Mouse (Mus musculus) limb, embryonic 10.5 days (tissue): Measurements from ENCODE around the gene Rpia. TPM values are rescaled to one million over a fixed set of nuclear protein-coding genes. Genes with fewer than 3 reads are reported as not detected.
"Not testable (repeated sequence)": the region's sequence is repeated elsewhere in the genome, so short reads cannot be mapped to it uniquely, and the experiment has no call there.

Experiments used
- DNase-seq: peaks from one replicate; pipeline ENCODE4 v3.0.0-alpha.2; 2017; ENCODE audit warnings: low spot score
- H3K27ac ChIP-seq: fragments of 300-500 bp; sonication (generic); 2 replicates; pipeline ENCODE4 v1.5.1; 2016; ENCODE audit warnings: mild to moderate bottlenecking
- H3K27me3 ChIP-seq: fragments of 300-500 bp; sonication (generic); 2 replicates; pipeline ENCODE4 v1.6.1; 2016; ENCODE audit warnings: low read depth, mild to moderate bottlenecking; ENCODE audit not compliant: poor library complexity, severe bottlenecking
- H3K36me3 ChIP-seq: fragments of 300-500 bp; sonication (generic); 2 replicates; pipeline ENCODE4 v1.6.1; 2016; ENCODE audit warnings: mild to moderate bottlenecking, moderate library complexity
- H3K4me1 ChIP-seq: fragments of 300-500 bp; sonication (generic); 2 replicates; pipeline ENCODE4 v1.6.1; 2016
- H3K4me3 ChIP-seq: fragments of 300-500 bp; sonication (generic); 2 replicates; pipeline ENCODE4 v1.5.1; 2016; ENCODE audit warnings: mild to moderate bottlenecking, moderate library complexity
- H3K9me3 ChIP-seq: fragments of 300-500 bp; sonication (generic); replicated peaks from 2 replicates; pipeline ENCODE4 v1.6.1; 2016; ENCODE audit warnings: mild to moderate bottlenecking
- WGBS: fragments of 180-500 bp; shearing (Covaris S2); methylation state at CpG from one replicate; pipeline ENCODE4 v1.1.7; 2016; 5-methylcytosine and 5-hydroxymethylcytosine counted together
- polyA plus RNA-seq: library from polyadenylated mRNA; unstranded; fragments of >200 nt; fragmentation: Nextera tagmentation; extraction: Ambion mirVana; gene quantifications from 2 replicates; pipeline ENCODE4 v1.2.1, GENCODE M21; 2016

The Rpia gene
- polyA plus RNA-seq = 2.2 and 2.3 TPM in 2 replicates

DNA sequence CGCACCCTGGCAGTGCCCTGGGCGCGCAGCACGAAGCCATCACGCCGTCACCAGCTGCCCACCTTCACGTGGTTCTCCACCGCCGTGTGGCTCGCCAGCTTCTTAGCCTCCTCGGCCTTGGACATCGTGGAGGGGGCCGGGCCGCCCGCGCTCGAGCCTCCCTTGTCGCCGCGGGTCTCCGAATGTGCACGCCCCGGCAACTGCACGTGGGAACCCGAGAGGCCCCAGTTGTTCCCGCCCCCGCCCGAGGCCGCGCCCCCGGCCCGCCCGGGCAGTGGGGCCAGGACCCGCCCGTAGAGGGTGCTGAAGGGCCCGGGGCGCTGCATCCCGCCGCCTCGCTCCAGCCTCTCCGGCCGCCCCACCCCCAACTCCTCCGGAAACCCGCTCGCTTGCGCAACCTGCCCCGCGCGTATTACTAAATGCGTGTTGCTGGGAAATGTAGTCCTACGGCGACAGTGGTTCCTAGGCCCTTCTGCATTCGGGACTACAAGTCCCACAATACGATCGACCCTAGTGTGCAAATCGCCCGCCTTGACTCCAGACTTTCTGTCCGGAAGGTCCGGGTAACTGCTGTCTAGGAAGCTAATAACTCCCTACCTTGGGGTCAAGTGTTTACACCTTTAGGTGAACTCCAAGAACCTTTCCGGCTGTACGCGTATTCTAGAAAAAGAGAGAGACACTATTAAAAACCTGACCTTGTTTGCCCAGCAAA is at the start of gene Rpia:
TSS of gene Rpia (minus strand) at position 409 of the 712 bp plus-strand sequence.
- H3K4me3 ChIP-seq = peak within 1 kb of the TSS; percentile 78
- H3K4me1 ChIP-seq = peaks cover 25% of the 10 kb centered on the region
- DNase-seq = peak; percentile 96
- peak within 1 kb of the TSS; percentile 88 for H3K27ac ChIP-seq
- H3K9me3 ChIP-seq = no peaks in the 10 kb centered on the region
- under 1% methylated on average over 61 of the region's 62 CpGs for WGBS
- 0 out of 2 replicates have a peak, but pooled peaks cover 7% of the 10 kb centered on the region for H3K36me3 ChIP-seq
- H3K27me3 ChIP-seq = no peaks in the 10 kb centered on the region

- DNase-seq = no peak
- WGBS = 76% methylated on average over 5 of the region's 5 CpGs
Observed at GRCm38 (mm10) chr6:70840281-70840680, 48.2 kb upstream of the Rpia start.

DNA sequence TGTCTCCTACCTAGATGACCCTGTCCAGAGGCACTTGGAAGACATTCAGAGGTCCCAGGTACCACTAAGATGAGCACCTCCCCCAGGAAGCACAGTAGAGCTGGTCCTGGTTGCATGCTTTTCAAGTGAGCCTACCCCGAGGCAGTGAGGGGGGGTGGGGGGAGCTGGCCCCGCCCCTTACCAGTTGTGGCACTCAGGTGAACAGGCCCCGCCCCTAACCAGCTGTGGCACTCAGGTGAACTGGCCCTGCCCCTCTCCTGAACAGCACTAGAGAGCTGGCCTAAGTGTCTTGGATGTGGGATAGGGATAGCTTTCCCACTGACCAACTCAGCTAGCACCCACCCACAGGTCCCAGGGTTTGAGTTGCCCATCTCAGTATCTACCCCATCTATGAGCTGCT is 46.5 kb upstream of the Rpia start:
- H3K27me3 ChIP-seq = no peaks in the 10 kb centered on the region
- WGBS = 47% methylated on average over 3 of the region's 3 CpGs
- H3K4me1 ChIP-seq = peaks cover 5% of the 10 kb centered on the region
- DNase-seq = no peak
- no peak overlapping the region for H3K27ac ChIP-seq
- no peaks in the 10 kb centered on the region for H3K9me3 ChIP-seq
- H3K36me3 ChIP-seq = no peaks in the 10 kb centered on the region
- no peak overlapping the region for H3K4me3 ChIP-seq

More at GRCm38 (mm10) chr6:70840281-70840680, 48.2 kb upstream of the Rpia start:
- Histone ChIP-seq H3K27ac (no peak overlapping the region), H3K4me1 (peaks cover 12% of the 10 kb centered on the region), H3K9me3 (no peaks in the 10 kb centered on the region), H3K36me3 (no peaks in the 10 kb centered on the region), H3K4me3 (no peak overlapping the region), H3K27me3 (no peaks in the 10 kb centered on the region)

DNA sequence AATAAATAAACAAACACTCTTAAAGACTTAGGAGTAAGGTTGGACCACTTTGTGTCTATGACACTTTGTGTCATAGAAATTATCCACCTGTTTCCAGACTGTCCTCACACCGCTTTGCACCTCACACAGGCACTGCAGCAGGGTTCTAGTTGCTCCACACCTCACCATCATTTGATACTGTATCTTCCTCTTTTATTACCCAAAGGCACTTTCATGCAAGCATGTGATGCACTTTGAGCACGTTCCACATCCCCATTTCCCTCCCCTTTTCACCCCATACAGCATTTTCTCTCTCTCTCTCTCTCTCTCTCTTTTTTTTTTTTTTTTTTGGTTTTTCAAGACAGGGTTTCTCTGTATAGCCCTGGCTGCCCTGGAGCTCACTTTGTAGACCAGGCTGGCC is 45.3 kb upstream of the Rpia start:
- no peaks in the 10 kb centered on the region for H3K4me1 ChIP-seq
- no peaks in the 10 kb centered on the region for H3K9me3 ChIP-seq
- H3K4me3 ChIP-seq = no peak overlapping the region
- DNase-seq = no peak
- no peak overlapping the region for H3K27ac ChIP-seq
- 90% methylated on average over 2 of the region's 2 CpGs for WGBS
- H3K27me3 ChIP-seq = no peaks in the 10 kb centered on the region
- H3K36me3 ChIP-seq = no peaks in the 10 kb centered on the region

DNA sequence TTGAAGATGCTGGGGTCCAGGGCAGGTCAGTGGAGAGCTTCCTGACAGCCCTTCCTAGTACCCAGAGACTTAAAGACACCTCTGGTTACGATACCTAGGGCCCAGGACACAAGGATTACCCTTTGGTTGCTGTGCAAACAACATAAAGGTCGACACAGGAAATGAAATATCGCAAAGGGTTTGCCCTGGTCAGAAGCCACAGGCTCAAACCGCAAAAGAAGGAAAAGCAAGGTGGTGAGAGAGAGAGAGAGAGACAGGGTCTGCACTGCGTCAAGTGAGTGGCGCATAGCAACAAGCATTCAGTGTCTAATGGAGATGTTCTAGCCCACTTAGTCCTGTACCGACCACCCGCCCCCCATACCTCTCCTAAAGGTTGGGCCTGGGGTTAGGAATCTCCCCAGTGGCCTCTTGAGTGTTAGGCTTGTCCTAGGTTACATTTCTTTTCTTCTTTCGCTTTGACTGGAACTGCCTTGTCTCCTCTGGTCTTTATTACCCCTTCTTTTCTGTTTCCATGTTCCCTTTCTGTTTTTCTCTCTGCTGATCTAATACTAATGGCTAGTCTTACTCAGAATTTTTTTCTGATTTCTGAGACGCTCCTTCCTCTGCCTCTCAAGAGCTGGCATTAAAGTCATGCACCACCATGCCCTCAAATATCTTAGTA is 39.3 kb upstream of the Rpia start:
- Histone ChIP-seq H3K36me3 (no peaks in the 10 kb centered on the region), H3K4me3 (no peak overlapping the region), H3K27ac (no peak overlapping the region), H3K4me1 (peaks cover 3% of the 10 kb centered on the region; the same call in 1 of the 2 replicates), H3K27me3 (no peaks in the 10 kb centered on the region), H3K9me3 (no peaks in the 10 kb centered on the region)
- no peak for DNase-seq
- WGBS = 79% methylated on average over 10 of the region's 10 CpGs

GRCm38 (mm10) chr6:70830552-70830951 is 38.5 kb upstream of the Rpia start:
- Histone ChIP-seq H3K4me1 (peaks cover 3% of the 10 kb centered on the region; the same call in 1 of the 2 replicates), H3K27ac (no peak overlapping the region), H3K9me3 (no peaks in the 10 kb centered on the region), H3K36me3 (no peaks in the 10 kb centered on the region), H3K27me3 (no peaks in the 10 kb centered on the region), H3K4me3 (no peak overlapping the region)
- 86% methylated on average over 3 of the region's 3 CpGs for WGBS
- no peak for DNase-seq

- no peak for DNase-seq
- no peak overlapping the region for H3K4me3 ChIP-seq
- 52% methylated on average over 2 of the region's 2 CpGs for WGBS
Observed at GRCm38 (mm10) chr6:70829451-70829850, 37.4 kb upstream of the Rpia start.

GRCm38 (mm10) chr6:70824987-70825337 is 32.9 kb upstream of the Rpia start:
- Histone ChIP-seq H3K27me3 (no peaks in the 10 kb centered on the region), H3K4me1 (peaks cover 12% of the 10 kb centered on the region), H3K4me3 (peak overlapping the region; percentile 54), H3K9me3 (no peaks in the 10 kb centered on the region), H3K27ac (no peak overlapping the region), H3K36me3 (no peaks in the 10 kb centered on the region)
- no peak for DNase-seq
- WGBS = 53% methylated on average over 4 of the region's 4 CpGs

More at GRCm38 (mm10) chr6:70829451-70829850, 37.4 kb upstream of the Rpia start:
- no peaks in the 10 kb centered on the region for H3K9me3 ChIP-seq
- no peaks in the 10 kb centered on the region for H3K36me3 ChIP-seq
- H3K27me3 ChIP-seq = no peaks in the 10 kb centered on the region
- no peak overlapping the region for H3K27ac ChIP-seq
- peaks cover 8% of the 10 kb centered on the region for H3K4me1 ChIP-seq

- H3K4me1 ChIP-seq = peaks cover 12% of the 10 kb centered on the region
- 11% methylated on average over 23 of the region's 23 CpGs for WGBS
- no peaks in the 10 kb centered on the region for H3K9me3 ChIP-seq
- H3K27ac ChIP-seq = peak overlapping the region; percentile 38; the same call in 1 of the 2 replicates
- peak overlapping the region; percentile 54 for H3K4me3 ChIP-seq
- peak; percentile 61 for DNase-seq
- H3K36me3 ChIP-seq = no peaks in the 10 kb centered on the region
- no peaks in the 10 kb centered on the region for H3K27me3 ChIP-seq
Observed at GRCm38 (mm10) chr6:70824085-70824986, 32.3 kb upstream of the Rpia start.

- not testable (repeated sequence) for H3K9me3 ChIP-seq, H3K27ac ChIP-seq, H3K36me3 ChIP-seq, H3K27me3 ChIP-seq, DNase-seq, H3K4me3 ChIP-seq
- WGBS = 79% methylated on average over 4 of the region's 4 CpGs
- peaks cover 12% of the 10 kb centered on the region for H3K4me1 ChIP-seq
Observed at GRCm38 (mm10) chr6:70823277-70823676, 31.2 kb upstream of the Rpia start.

- WGBS = 68% methylated on average over 5 of the region's 5 CpGs
- Histone ChIP-seq H3K27me3 (no peaks in the 10 kb centered on the region), H3K36me3 (no peaks in the 10 kb centered on the region), H3K27ac (no peak overlapping the region), H3K4me1 (peaks cover 12% of the 10 kb centered on the region), H3K4me3 (no peak overlapping the region), H3K9me3 (no peaks in the 10 kb centered on the region)
- no peak for DNase-seq
Observed at GRCm38 (mm10) chr6:70822386-70822910, 30.4 kb upstream of the Rpia start.

DNA sequence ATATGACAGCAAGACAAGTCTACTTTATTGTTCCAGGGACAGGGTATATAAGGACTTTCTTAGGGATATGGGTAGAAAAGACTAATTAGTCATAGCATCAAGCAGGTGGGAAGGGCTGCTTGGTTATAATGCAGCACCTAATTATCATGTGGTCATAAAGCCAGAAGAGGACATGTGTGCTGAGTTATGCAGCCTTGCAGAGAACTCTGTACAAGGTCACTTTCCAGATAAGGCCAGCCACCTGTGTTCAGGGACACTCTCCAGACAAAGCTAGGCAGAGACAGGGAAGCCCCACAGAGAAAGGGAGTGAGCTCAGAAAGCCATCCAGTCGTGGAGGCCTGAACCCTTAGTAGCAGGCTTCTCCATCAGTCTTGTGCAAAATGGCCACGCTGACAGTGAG is 29.5 kb upstream of the Rpia start:
- no peaks in the 10 kb centered on the region for H3K9me3 ChIP-seq
- H3K27ac ChIP-seq = no peak overlapping the region
- WGBS = 78% methylated on average over 2 of the region's 2 CpGs
- DNase-seq = no peak
- H3K4me1 ChIP-seq = peaks cover 12% of the 10 kb centered on the region
- no peaks in the 10 kb centered on the region for H3K27me3 ChIP-seq
- H3K4me3 ChIP-seq = no peak overlapping the region
- no peaks in the 10 kb centered on the region for H3K36me3 ChIP-seq
